Mouse (Mus musculus) spleen, postnatal 10 days (tissue): Measurements from ENCODE around the gene Eps8l3.

Source experiments
- DNase-seq, 2 experiments: peaks; one replicate each; pipeline ENCODE4 v3.0.0; 2021 to 2022; ENCODE audit warnings: low spot score in 2 of 2

Eps8l3 gene

GRCm38 (mm10) chr3:107895720-107896569 lies 18.9 kb downstream of the Eps8l3 start, which contains the start of gene Gstm5:
TSS of gene Gstm5 (plus strand) at chr3:107895821.
- DNase-seq, result peak; percentile 40 to 78

DNA sequence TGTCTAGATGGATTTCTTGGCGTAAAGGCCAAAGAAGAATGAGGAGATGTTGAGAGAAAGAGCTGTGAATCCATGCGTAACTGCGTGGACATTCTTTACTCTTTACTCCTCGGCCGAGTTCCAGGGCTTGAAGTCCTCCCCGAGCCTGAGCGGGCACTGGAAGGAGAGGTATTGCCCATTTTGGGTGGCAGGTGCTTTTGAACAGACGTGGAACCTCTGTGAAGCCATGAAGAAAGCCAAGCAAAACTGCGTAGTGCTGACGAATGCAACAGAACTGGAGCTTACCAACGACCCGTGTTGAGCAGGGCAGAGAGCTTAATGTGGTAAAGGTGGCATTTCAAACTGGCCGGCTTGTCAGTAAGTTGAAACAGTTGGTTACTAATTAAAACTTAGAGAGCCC lies 21.7 kb downstream of the Eps8l3 start:
- DNase-seq, result no peak

GRCm38 (mm10) chr3:107900955-107901673 lies 24.1 kb downstream of the Eps8l3 start:
- no peak for DNase-seq

GRCm38 (mm10) chr3:107905942-107906341 lies 28.9 kb downstream of the Eps8l3 start:
- DNase-seq, result no peak

- no peak for DNase-seq
Measured at GRCm38 (mm10) chr3:107916674-107917073, 39.6 kb downstream of the Eps8l3 start.

DNA sequence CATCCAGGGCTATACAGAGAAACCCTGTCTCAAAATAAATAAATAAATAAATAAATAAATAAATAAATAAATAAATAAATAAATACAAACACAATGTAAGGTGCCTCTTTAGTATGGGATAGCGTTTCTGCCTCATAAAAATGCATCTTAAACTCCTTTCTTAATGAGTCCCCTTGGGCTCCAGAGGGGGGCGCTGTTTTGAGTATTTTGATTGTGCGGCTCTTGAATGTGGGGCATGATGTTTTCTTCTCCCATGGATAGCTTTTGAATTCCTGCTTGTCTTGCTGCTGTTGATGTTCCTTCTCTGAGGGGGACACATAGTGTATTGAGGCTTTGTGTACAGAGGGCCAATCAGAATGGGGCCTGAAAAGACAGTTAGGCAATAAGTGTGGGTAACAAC lies 40.1 kb downstream of the Eps8l3 start:
- peak in 1 of 2 experiments; percentile 23 for DNase-seq

DNA sequence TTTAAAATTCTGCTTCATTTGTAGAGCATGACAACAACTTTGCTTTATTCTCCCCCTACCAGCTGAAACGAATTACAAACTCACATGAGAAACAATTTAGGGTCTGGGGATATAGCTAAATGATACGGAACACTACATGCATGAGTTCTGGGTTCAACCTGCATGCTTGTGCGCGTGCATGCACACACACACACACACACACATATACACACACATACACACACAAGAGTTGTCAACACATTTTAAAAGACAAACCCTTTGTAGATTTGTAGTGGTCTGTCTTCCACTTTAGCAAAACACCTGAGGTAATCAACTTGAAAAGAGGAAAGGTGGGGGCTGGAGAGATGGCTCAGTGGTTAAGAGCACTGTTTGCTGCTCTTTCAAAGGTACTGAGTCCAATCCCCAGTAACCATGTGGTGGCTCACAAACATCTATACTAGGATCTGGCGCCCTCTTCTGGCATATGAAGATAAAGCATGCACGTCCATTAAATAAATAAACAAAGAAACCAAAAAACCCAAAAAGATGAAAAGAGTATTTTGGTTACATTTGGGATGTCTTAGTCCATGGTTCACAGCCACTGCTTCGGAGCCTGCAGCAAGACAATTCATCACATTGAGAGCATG lies 40.9 kb downstream of the Eps8l3 start:
- peak; percentile 26 to 63 for DNase-seq

- DNase-seq, result no peak
Measured at GRCm38 (mm10) chr3:107920348-107920747, 43.3 kb downstream of the Eps8l3 start.

DNA sequence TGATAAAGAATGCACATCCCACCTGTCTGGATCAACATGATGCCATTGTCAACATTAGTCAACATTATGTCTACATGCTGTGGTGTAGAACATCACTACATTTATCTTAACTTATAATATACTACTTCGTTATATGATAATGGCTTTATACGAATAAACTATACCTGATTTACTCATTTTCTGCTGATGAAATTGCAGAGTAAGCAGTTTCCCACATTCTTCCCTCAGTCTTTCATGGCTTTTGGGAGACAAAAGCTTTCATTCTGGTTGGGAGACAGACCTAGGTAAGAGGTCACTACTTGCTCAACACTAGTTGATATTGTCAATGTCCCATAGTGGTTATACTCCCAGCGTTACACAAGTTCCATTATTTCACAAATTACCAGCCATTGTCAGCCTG lies 48.3 kb downstream of the Eps8l3 start:
- no peak for DNase-seq

GRCm38 (mm10) chr3:107927841-107928240 lies 50.8 kb downstream of the Eps8l3 start:
- no peak for DNase-seq

DNA sequence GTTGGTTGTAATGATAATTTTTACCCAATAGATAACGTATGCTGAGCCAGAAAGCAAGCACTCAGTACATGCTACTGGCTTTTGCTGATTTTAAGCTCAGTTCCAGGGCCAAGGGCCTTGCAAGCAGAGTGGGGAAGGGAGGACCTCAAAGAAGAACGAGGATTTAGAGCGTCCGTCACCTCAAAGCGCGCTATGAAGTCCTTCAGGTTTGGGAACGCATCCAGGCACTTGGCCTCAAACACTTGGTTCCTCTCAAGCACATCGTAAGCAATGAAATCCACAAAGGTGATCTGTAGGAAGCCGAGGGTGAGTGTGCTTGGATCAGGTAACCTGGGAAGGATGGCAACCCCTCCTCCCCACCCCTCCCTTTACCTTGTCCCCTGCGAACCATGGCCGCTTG lies 51.7 kb downstream of the Eps8l3 start:
- DNase-seq, result no peak

- no peak for DNase-seq
Measured at GRCm38 (mm10) chr3:107929243-107929642, 52.2 kb downstream of the Eps8l3 start.

GRCm38 (mm10) chr3:107929731-107930130 lies 52.7 kb downstream of the Eps8l3 start:
- DNase-seq, result no peak

- no peak for DNase-seq
Measured at GRCm38 (mm10) chr3:107931134-107931533, 54.1 kb downstream of the Eps8l3 start.

GRCm38 (mm10) chr3:107931670-107932069 lies 54.6 kb downstream of the Eps8l3 start, which contains the start of gene Gstm7:
TSS of gene Gstm7 (minus strand) at chr3:107931817.
- peak; percentile 50 to 89 for DNase-seq

GRCm38 (mm10) chr3:107932128-107932527 lies 55.1 kb downstream of the Eps8l3 start:
- no peak for DNase-seq

DNA sequence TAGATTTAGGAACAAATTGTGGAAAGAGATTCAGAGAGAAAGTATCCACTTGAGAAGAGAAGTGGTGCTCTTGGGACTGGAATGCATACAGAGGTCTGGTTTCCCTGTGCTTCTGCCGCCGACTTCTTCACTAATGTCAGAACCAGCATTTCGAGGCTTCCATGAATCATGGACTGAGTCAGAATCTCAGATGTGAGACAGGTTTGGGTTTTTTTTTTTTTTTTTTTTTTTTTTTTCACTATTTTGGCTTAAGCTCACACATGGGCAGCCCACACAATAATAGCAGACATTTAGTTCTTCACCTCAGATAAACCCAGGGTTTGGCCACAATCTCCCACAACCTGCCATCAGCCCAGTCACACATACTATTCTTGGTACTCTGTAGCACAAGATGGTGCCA lies 58.2 kb downstream of the Eps8l3 start:
- no peak for DNase-seq

GRCm38 (mm10) chr3:107935888-107936287 lies 58.9 kb downstream of the Eps8l3 start:
- DNase-seq, result no peak

- DNase-seq, result peak; percentile 16 to 58
Measured at GRCm38 (mm10) chr3:107939403-107939802, 62.4 kb downstream of the Eps8l3 start.

DNA sequence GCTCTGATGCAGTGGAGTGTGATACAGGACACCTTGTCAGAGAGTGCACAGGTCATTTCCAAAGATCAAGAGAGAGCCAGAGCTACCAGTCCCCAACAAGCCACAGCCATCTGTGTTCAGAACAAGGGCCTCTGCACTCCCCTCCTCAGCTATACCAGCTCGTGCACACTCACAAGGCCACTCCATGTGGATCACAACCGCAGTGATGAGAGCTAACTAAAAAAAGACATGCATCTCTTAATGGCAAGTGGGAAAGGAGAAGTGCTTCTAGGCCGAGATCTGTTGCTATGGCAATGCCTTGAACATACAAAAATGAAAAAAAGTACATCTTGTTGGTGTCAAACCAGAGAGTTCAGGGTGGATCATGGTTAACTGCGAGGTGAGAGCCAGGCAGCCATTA lies 62.8 kb downstream of the Eps8l3 start:
- DNase-seq, result no peak

- no peak for DNase-seq
Measured at GRCm38 (mm10) chr3:107940524-107940923, 63.5 kb downstream of the Eps8l3 start.

GRCm38 (mm10) chr3:107941261-107941660 lies 64.2 kb downstream of the Eps8l3 start:
- no peak for DNase-seq
